Mouse (Mus musculus): ENCODE data around the gene Sc5d.

DNA sequence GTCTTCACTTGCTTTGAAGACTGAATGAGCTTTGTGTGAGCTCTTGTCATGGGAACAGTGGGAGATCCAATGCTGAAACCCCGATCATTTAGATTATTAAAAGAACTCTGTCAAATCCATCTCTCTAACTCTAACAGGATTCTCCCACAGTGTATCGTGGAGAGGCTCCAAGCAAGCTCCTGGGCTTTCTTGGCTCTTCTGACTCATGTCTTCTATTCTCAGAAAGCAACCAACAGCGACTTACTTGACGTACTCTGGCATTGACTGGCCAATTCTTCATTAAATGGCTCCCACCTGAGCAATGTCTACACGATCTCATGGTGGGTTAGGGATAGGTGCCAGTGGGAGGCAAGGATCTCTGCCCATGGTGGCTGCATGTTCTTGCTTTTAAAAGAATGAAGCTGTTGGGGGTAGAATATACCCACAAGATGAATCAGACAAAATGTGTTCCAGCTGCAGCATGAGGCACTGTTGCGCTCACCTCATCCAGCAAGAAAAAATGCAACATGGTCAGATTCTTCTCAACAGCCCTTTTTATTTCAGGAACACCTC is 37.1 kb upstream of the Sc5d start:
- TF ChIP-seq POLR2A (IDR thresholded peaks at IDR 0.05; ENCODE audit: borderline replicate concordance, insufficient read depth, low read length) (no peak), CTCF (IDR thresholded peaks at IDR 0.05; ENCODE audit: borderline replicate concordance, insufficient read depth, low read depth, low read length) (no peak)

Measured in cerebellum, adult 2 months (tissue).